Mouse (Mus musculus) bone marrow, adult 2 months (tissue): ENCODE measurements around the gene Ppp4r2.

Source experiments
- CTCF ChIP-seq: fragments of 200-500 bp; IDR thresholded peaks from 2 replicates; pipeline ENCODE4 v1.5.1; 2011; ENCODE audit warnings: low read length, control low read depth; ENCODE audit not compliant: control insufficient read depth, insufficient read depth
- POLR2A ChIP-seq: fragments of 200-500 bp; IDR thresholded peaks from 2 replicates; pipeline ENCODE4 v1.6.1; 2011; ENCODE audit warnings: low read depth, mild to moderate bottlenecking, control low read depth, low read length, borderline replicate concordance; ENCODE audit not compliant: control insufficient read depth

- TF ChIP-seq POLR2A (no peak), CTCF (no peak)
Measured at GRCm38 (mm10) chr6:100828565-100828964, 4.9 kb upstream of the Ppp4r2 start.
